Mouse (Mus musculus): Measurements from ENCODE around the gene Alox8. TPM values are rescaled to one million over a fixed set of nuclear protein-coding genes. Genes with fewer than 3 reads are reported as not detected.

Gene Alox8
- total RNA-seq (2023): 1 to 10 TPM in 1 of 2 experiments, under 1 TPM in 1; 0.94 to 2.2 TPM

GRCm38 (mm10) chr11:69197743-69198142 is at the start of gene Alox8:
Alox8 (minus strand) TSS chr11:69197843.

DNA sequence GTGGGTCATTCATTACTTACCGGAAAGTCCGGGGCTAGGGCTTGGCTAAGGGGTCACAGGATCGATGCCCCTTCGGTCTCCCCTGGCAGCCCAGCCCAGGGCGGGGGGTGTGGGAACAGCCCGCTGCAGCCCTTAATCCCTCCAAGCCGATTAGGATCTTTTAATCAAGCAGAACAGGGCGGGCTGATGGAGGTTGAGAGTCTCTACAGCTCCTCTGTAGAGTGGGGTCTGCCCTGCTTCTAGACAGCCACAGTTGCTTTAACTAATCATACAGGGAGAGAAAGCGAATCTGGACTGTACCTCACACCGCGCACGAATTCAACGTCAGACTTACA is 39.2 kb upstream of the Alox8 start, which contains the start of gene Gucy2e:
Gene Gucy2e (minus strand): TSS at position 111 of the 335 bp plus-strand sequence.

GRCm38 (mm10) chr11:69156800-69157199 is 40.8 kb downstream of the Alox8 start, which contains the start of gene Alox12b:
Alox12b (plus strand) TSS chr11:69156989.

Other genes starting within 250 kb of the Alox8 start
- not detected for gene Arhgef15, start 240.4 kb downstream of the Alox8 start, total RNA-seq (2023)
- gene Slc25a35, start 229.7 kb downstream of the Alox8 start, total RNA-seq (2023): 1 to 10 TPM; 2.6 to 3.1 TPM
- 1 to 10 TPM; 2.0 to 5.2 TPM for gene Rangrf, start 222.7 kb downstream of the Alox8 start, total RNA-seq (2023)
- 1 to 10 TPM; 7.9 to 8.6 TPM for gene Pfas, start 189.4 kb downstream of the Alox8 start, total RNA-seq (2023)
- gene Ctc1, start 181.9 kb downstream of the Alox8 start, total RNA-seq (2023): 10 to 100 TPM; 27.8 to 30.5 TPM
- 10 to 100 TPM; 12.5 to 13.0 TPM for gene Aurkb, start 152.2 kb downstream of the Alox8 start, total RNA-seq (2023)
- gene Borcs6, start 138.1 kb downstream of the Alox8 start, total RNA-seq (2023): 10 to 100 TPM; 43.4 to 46.4 TPM
- gene Tmem107, start 127.0 kb downstream of the Alox8 start, total RNA-seq (2023): 1 to 10 TPM; 3.9 to 6.5 TPM
- 100 to 1,000 TPM; 151 to 170 TPM for gene Vamp2, start 109.4 kb downstream of the Alox8 start, total RNA-seq (2023)
- gene Per1, start 102.6 kb downstream of the Alox8 start, total RNA-seq (2023): 100 to 1,000 TPM; 499 to 544 TPM
- under 1 TPM in 1 of 2 experiments, not detected in 1; 0.45 TPM for gene Hes7, start 77.4 kb downstream of the Alox8 start, total RNA-seq (2023)
- under 1 TPM; 0.31 to 0.55 TPM for gene 9130213A22Rik, start 75.3 kb downstream of the Alox8 start, total RNA-seq (2023)
- under 1 TPM; 0.50 to 0.85 TPM for gene Aloxe3, start 71.9 kb downstream of the Alox8 start, total RNA-seq (2023)
- not detected for gene Alox12b, start 40.9 kb downstream of the Alox8 start, total RNA-seq (2023)
- gene Gucy2e, start 39.2 kb upstream of the Alox8 start, total RNA-seq (2023): not detected
- gene Cntrob, start 125.9 kb upstream of the Alox8 start, total RNA-seq (2023): 10 to 100 TPM in 1 of 2 experiments, 1 to 10 TPM in 1; 9.4 to 15.2 TPM
- 10 to 100 TPM; 61.5 to 74.4 TPM for gene Trappc1, start 126.1 kb upstream of the Alox8 start, total RNA-seq (2023)
- 1 to 10 TPM; 1.5 to 2.5 TPM for gene Kcnab3, start 128.4 kb upstream of the Alox8 start, total RNA-seq (2023)
- gene Rnf227, start 142.6 kb upstream of the Alox8 start, total RNA-seq (2023): 1 to 10 TPM; 1.6 to 1.8 TPM
- 10 to 100 TPM; 86.1 to 96.7 TPM for gene Chd3, start 171.6 kb upstream of the Alox8 start, total RNA-seq (2023)
- 10 to 100 TPM; 37.3 to 63.3 TPM for gene Naa38, start 197.6 kb upstream of the Alox8 start, total RNA-seq (2023)
- gene Cyb5d1, start 197.8 kb upstream of the Alox8 start, total RNA-seq (2023): 10 to 100 TPM; 19.2 to 23.1 TPM
- gene Tmem88, start 200.4 kb upstream of the Alox8 start, total RNA-seq (2023): 10 to 100 TPM; 22.0 to 32.2 TPM
- gene Kdm6b, start 215.8 kb upstream of the Alox8 start, total RNA-seq (2023): 100 to 1,000 TPM; 375 to 454 TPM

All from monocyte, adult 59 days (primary cell).